22 mouse cellular contexts compared by ENCODE assay signal in genomic region chr2:163615401-163615800, GRCm38 (mm10). TPM values are rescaled to one million over a fixed set of nuclear protein-coding genes. Genes with fewer than 3 reads are reported as not detected.
A peak's percentile ranks its signal among the peaks of the same experiment; 100 is the strongest.
DNase-seq lines count a peak whose midpoint lies in the region; ATAC-seq and TF ChIP-seq lines count a peak whose summit lies in the region.
"Had no signal": no experiment of that assay in that cellular context is flagged by ENCODE, and none has a peak within 500 bp of the region (broad histone marks: within the 10 kb centered on the region; RNA-seq: fewer than 3 reads in every experiment).

No protein-coding gene starts in this region.

- H3K36me3 ChIP-seq in heart, adult 2 months (ENCODE audit: control insufficient read depth, insufficient read depth, low read length): peaks cover 16% of the 10 kb centered on the region
- peaks cover 99% of the 10 kb centered on the region for H3K36me3 ChIP-seq in liver, embryonic 15.5 days (replicated peaks)
- H3K36me3 ChIP-seq in liver, embryonic 12.5 days: peaks cover 100% of the 10 kb centered on the region
- peaks cover 50% of the 10 kb centered on the region for H3K36me3 ChIP-seq in myocyte (ENCODE audit: control insufficient read depth, insufficient read depth)
- H3K36me3 ChIP-seq in forebrain, postnatal 0 days (ENCODE audit: insufficient read depth): peaks cover 89% of the 10 kb centered on the region

- H3K4me1 ChIP-seq in heart, adult 2 months (ENCODE audit: control insufficient read depth, insufficient read depth, low read length): no peaks in the 10 kb centered on the region
- H3K4me1 ChIP-seq in liver, embryonic 15.5 days (replicated peaks): peaks cover 9% of the 10 kb centered on the region; the same call in 1 of the 2 replicates
- H3K4me1 ChIP-seq in liver, embryonic 12.5 days: peaks cover 7% of the 10 kb centered on the region; the same call in 1 of the 2 replicates
- no peaks in the 10 kb centered on the region for H3K4me1 ChIP-seq in forebrain, postnatal 0 days (ENCODE audit: insufficient read depth)
- H3K4me1 ChIP-seq: embryonic facial prominence, embryonic 10.5 days; embryonic facial prominence, embryonic 12.5 days; forebrain, embryonic 13.5 days; forebrain, embryonic 15.5 days had no signal

- no peak overlapping the region for H3K27ac ChIP-seq in heart, adult 2 months
- 0 out of 2 replicates have a peak overlapping the region, but pooled peaks have one; percentile 16 for H3K27ac ChIP-seq in liver, embryonic 15.5 days (replicated peaks)
- no peak overlapping the region for H3K27ac ChIP-seq in liver, embryonic 12.5 days
- H3K27ac ChIP-seq in forebrain, postnatal 0 days (ENCODE audit: low read depth, low read length): no peak overlapping the region
- H3K27ac ChIP-seq: embryonic facial prominence, embryonic 10.5 days; embryonic facial prominence, embryonic 12.5 days; forebrain, embryonic 13.5 days; forebrain, embryonic 15.5 days had no signal

- DNase-seq in heart, adult 2 months: no peak
- no peak for DNase-seq in heart, postnatal 14 days
- DNase-seq in forebrain, postnatal 0 days: no peak
- DNase-seq in kidney, adult 18-20 months: no peak
- DNase-seq: adrenal gland, adult 8-10 months; adrenal gland, postnatal 14 days; adrenal gland, postnatal 36 days; cerebellum, adult 11-12 months; cerebellum, adult 2 months; cerebellum, adult 9-10 months; cerebellum, postnatal 10 days; cerebellum, postnatal 25 days had no signal

- intact Hi-C loops in heart, adult 2 months (cut with DNase I): no loop called here
- intact Hi-C loops in heart, postnatal 14 days (cut with DNase I): no loop called here

- H3K4me2 ChIP-seq in liver, embryonic 15.5 days: no peak overlapping the region
- H3K4me2 ChIP-seq in liver, embryonic 12.5 days: no peak overlapping the region
- H3K4me2 ChIP-seq in myocyte (ENCODE audit: low read depth): no peak overlapping the region
- no peak overlapping the region for H3K4me2 ChIP-seq in forebrain, postnatal 0 days (ENCODE audit: low read depth)
- H3K4me2 ChIP-seq: embryonic facial prominence, embryonic 12.5 days; forebrain, embryonic 13.5 days; forebrain, embryonic 15.5 days had no signal

- TF ChIP-seq EP300 in heart, adult 2 months (IDR thresholded peaks at IDR 0.05; ENCODE audit: insufficient read depth, low read depth, low read length): no peak

- no peaks in the 10 kb centered on the region for H3K9me3 ChIP-seq in liver, embryonic 15.5 days (replicated peaks)
- H3K9me3 ChIP-seq in liver, embryonic 12.5 days (replicated peaks): no peaks in the 10 kb centered on the region
- H3K9me3 ChIP-seq in forebrain, postnatal 0 days (ENCODE audit: low read length): no peaks in the 10 kb centered on the region
- H3K9me3 ChIP-seq: embryonic facial prominence, embryonic 10.5 days; embryonic facial prominence, embryonic 12.5 days; forebrain, embryonic 13.5 days; forebrain, embryonic 15.5 days; G1E had no signal

- H3ac ChIP-seq in myocyte (ENCODE audit: control insufficient read depth, insufficient read length): no peak overlapping the region

- H3K27me3 ChIP-seq in heart, adult 2 months (ENCODE audit: control insufficient read depth, insufficient read depth, low read length): no peaks in the 10 kb centered on the region
- no peaks in the 10 kb centered on the region for H3K27me3 ChIP-seq in liver, embryonic 15.5 days
- H3K27me3 ChIP-seq in liver, embryonic 12.5 days (replicated peaks): no peaks in the 10 kb centered on the region
- H3K27me3 ChIP-seq in myocyte (ENCODE audit: control insufficient read depth, insufficient read depth, insufficient read length): no peaks in the 10 kb centered on the region
- no peaks in the 10 kb centered on the region for H3K27me3 ChIP-seq in forebrain, postnatal 0 days (ENCODE audit: insufficient read depth, low read length)
- H3K27me3 ChIP-seq: embryonic facial prominence, embryonic 12.5 days; forebrain, embryonic 13.5 days; forebrain, embryonic 15.5 days; Patski had no signal

- TF ChIP-seq POLR2A in heart, adult 2 months (IDR thresholded peaks at IDR 0.05; ENCODE audit: insufficient read depth, low read depth, low read length): 0 out of 2 replicates have a peak, but pooled peaks have one; percentile 24
- TF ChIP-seq POLR2A in myocyte (IDR thresholded peaks at IDR 0.05; ENCODE audit: insufficient read length, low read depth): peak; percentile 15

- no peaks in the 10 kb centered on the region; the same call in 1 of the 2 replicates for H3K79me2 ChIP-seq in heart, adult 2 months (replicated peaks; ENCODE audit: control insufficient read depth, insufficient read depth, low read length)
- H3K79me2 ChIP-seq in myocyte (ENCODE audit: control insufficient read depth, insufficient read depth): no peaks in the 10 kb centered on the region

- 80% methylated on average over 9 of the region's 9 CpGs for WGBS in heart, adult 2 months
- WGBS in liver, embryonic 15.5 days (ENCODE audit: insufficient replicate concordance): 89% methylated on average over 9 of the region's 9 CpGs
- 92% methylated on average over 9 of the region's 9 CpGs for WGBS in liver, embryonic 12.5 days (ENCODE audit: insufficient replicate concordance)
- 96% methylated on average over 9 of the region's 9 CpGs for WGBS in forebrain, postnatal 0 days

- no peak overlapping the region for H3K9ac ChIP-seq in heart, adult 2 months (ENCODE audit: low read depth, low read length)
- no peak overlapping the region for H3K9ac ChIP-seq in liver, embryonic 15.5 days
- no peak overlapping the region for H3K9ac ChIP-seq in liver, embryonic 12.5 days
- H3K9ac ChIP-seq in forebrain, postnatal 0 days: no peak overlapping the region
- H3K9ac ChIP-seq: embryonic facial prominence, embryonic 12.5 days; forebrain, embryonic 13.5 days; forebrain, embryonic 15.5 days had no signal

- TF ChIP-seq CTCF in heart, adult 2 months (IDR thresholded peaks at IDR 0.05): no peak
- no peak for TF ChIP-seq CTCF in forebrain, postnatal 0 days (IDR thresholded peaks at IDR 0.05; ENCODE audit: low read depth)

- no peak for ATAC-seq in liver, embryonic 15.5 days (ENCODE audit: insufficient read depth)
- ATAC-seq in liver, embryonic 12.5 days: no peak
- ATAC-seq in forebrain, postnatal 0 days: no peak
- ATAC-seq: activated CD4-positive, CD25-positive, alpha-beta regulatory T cell, adult 4 months; forebrain, embryonic 13.5 days; forebrain, embryonic 15.5 days; Patski had no signal

- H3K4me3 ChIP-seq in heart, adult 2 months: no peak overlapping the region
- no peak overlapping the region for H3K4me3 ChIP-seq in liver, embryonic 15.5 days (replicated peaks)
- no peak overlapping the region for H3K4me3 ChIP-seq in liver, embryonic 12.5 days
- no peak overlapping the region for H3K4me3 ChIP-seq in myocyte
- H3K4me3 ChIP-seq in forebrain, postnatal 0 days (ENCODE audit: low read depth, low read length): no peak overlapping the region
- H3K4me3 ChIP-seq: embryonic facial prominence, embryonic 10.5 days; embryonic facial prominence, embryonic 12.5 days; forebrain, embryonic 13.5 days; forebrain, embryonic 15.5 days had no signal

TF ChIP-seq in myocyte, 11 proteins besides CTCF, POLR2A, EP300 and RAD21:
- peak; percentile 61 for TF ChIP-seq POLR2AphosphoS2 (IDR thresholded peaks at IDR 0.05; ENCODE audit: insufficient read length, low read depth)
- no peak for TF ChIP-seq USF1 (IDR thresholded peaks at IDR 0.05; ENCODE audit: low read depth)
TF ChIP-seq in myocyte: peak in this region for 1.

RNA-seq across cellular contexts. Expression of gene Ttpal, which starts 13.3 kb away (rescaled TPM):
- total RNA-seq in heart, adult 2 months (2021): 10 to 100 TPM; 11.0 to 13.6 TPM
- 10.2 and 11.0 TPM in 2 replicates for polyA plus RNA-seq in heart, adult 2 months (2012; rRNA removed)
- 10 to 100 TPM; 13.6 to 13.9 TPM for total RNA-seq in heart, postnatal 14 days (2021)
- polyA plus RNA-seq in liver, embryonic 15.5 days (2015; fragmentation: Nextera tagmentation; extraction: Ambion mirVana): 8.5 and 10.4 TPM in 2 replicates
- 18.2 and 20.4 TPM in 2 replicates for polyA plus RNA-seq in liver, embryonic 12.5 days (2016; fragmentation: Nextera tagmentation; extraction: Ambion mirVana)
- 20.2 TPM for polyA plus RNA-seq in myocyte (2012; fragmentation: generic; extraction: Trizol)
- total RNA-seq in forebrain, postnatal 0 days (2014; rRNA removed): 80.6 and 89.2 TPM in 2 replicates
- polyA plus RNA-seq in forebrain, postnatal 0 days (2015; fragmentation: Nextera tagmentation; extraction: Ambion mirVana): 23.5 and 32.1 TPM in 2 replicates

RNA-seq across cellular contexts. Expression of gene Serinc3, which starts 29.5 kb away (rescaled TPM):
- 100 to 1,000 TPM; 294 to 351 TPM for total RNA-seq in heart, adult 2 months (2021)
- polyA plus RNA-seq in heart, adult 2 months (2012; rRNA removed): 264 and 414 TPM in 2 replicates
- total RNA-seq in heart, postnatal 14 days (2021): 100 to 1,000 TPM; 360 to 363 TPM
- 126 and 129 TPM in 2 replicates for polyA plus RNA-seq in liver, embryonic 15.5 days (2015; fragmentation: Nextera tagmentation; extraction: Ambion mirVana)
- 127 and 132 TPM in 2 replicates for polyA plus RNA-seq in liver, embryonic 12.5 days (2016; fragmentation: Nextera tagmentation; extraction: Ambion mirVana)
- 88.9 TPM for polyA plus RNA-seq in myocyte (2012; fragmentation: generic; extraction: Trizol)
- 81.9 and 98.2 TPM in 2 replicates for total RNA-seq in forebrain, postnatal 0 days (2014; rRNA removed)
- polyA plus RNA-seq in forebrain, postnatal 0 days (2015; fragmentation: Nextera tagmentation; extraction: Ambion mirVana): 26.4 and 31.7 TPM in 2 replicates

RNA-seq across cellular contexts. Expression of gene Pkig, which starts 42.8 kb away (rescaled TPM):
- total RNA-seq in heart, adult 2 months (2021): 100 to 1,000 TPM; 214 to 237 TPM
- 344 and 361 TPM in 2 replicates for polyA plus RNA-seq in heart, adult 2 months (2012; rRNA removed)
- 100 to 1,000 TPM; 183 to 188 TPM for total RNA-seq in heart, postnatal 14 days (2021)
- 93.3 and 95.5 TPM in 2 replicates for polyA plus RNA-seq in liver, embryonic 15.5 days (2015; fragmentation: Nextera tagmentation; extraction: Ambion mirVana)
- polyA plus RNA-seq in liver, embryonic 12.5 days (2016; fragmentation: Nextera tagmentation; extraction: Ambion mirVana): 133 and 134 TPM in 2 replicates
- 799 TPM for polyA plus RNA-seq in myocyte (2012; fragmentation: generic; extraction: Trizol)
- total RNA-seq in forebrain, postnatal 0 days (2014; rRNA removed): 114 and 138 TPM in 2 replicates
- 211 and 214 TPM in 2 replicates for polyA plus RNA-seq in forebrain, postnatal 0 days (2015; fragmentation: Nextera tagmentation; extraction: Ambion mirVana)
